Mouse (Mus musculus) WW6 (cell line): ENCODE results near the gene Drd2.
A peak's percentile ranks its signal among the peaks of the same experiment; 100 is the strongest.

Source experiments
- DNase-seq: peaks from one replicate; pipeline ENCODE4 v3.0.0-alpha.2; 2013; ENCODE audit warnings: low read depth, low spot score

Drd2 gene

GRCm38 (mm10) chr9:49340136-49341043 is at the start of gene Drd2:
Gene Drd2, plus strand, starts transcription at chr9:49340627.
- DNase-seq: peak; percentile 55

- no peak for DNase-seq
Observed at GRCm38 (mm10) chr9:49295101-49295500, 45.3 kb upstream of the Drd2 start.

- no peak for DNase-seq
Observed at GRCm38 (mm10) chr9:49307576-49307975, 32.9 kb upstream of the Drd2 start.

- no peak for DNase-seq
Observed at GRCm38 (mm10) chr9:49310821-49311220, 29.6 kb upstream of the Drd2 start.

GRCm38 (mm10) chr9:49318638-49319037 is 21.8 kb upstream of the Drd2 start:
- DNase-seq: no peak

GRCm38 (mm10) chr9:49341044-49341365 is 578 bp downstream of the Drd2 start:
- DNase-seq: peak; percentile 31

GRCm38 (mm10) chr9:49365763-49366162 is 25.3 kb downstream of the Drd2 start:
- DNase-seq: peak; percentile 49

GRCm38 (mm10) chr9:49373946-49374345 is 33.5 kb downstream of the Drd2 start:
- no peak for DNase-seq

GRCm38 (mm10) chr9:49379962-49380361 is 39.5 kb downstream of the Drd2 start:
- no peak for DNase-seq

- DNase-seq: no peak
Observed at GRCm38 (mm10) chr9:49384041-49384440, 43.6 kb downstream of the Drd2 start.

GRCm38 (mm10) chr9:49384855-49385254 is 44.4 kb downstream of the Drd2 start:
- DNase-seq: no peak

- DNase-seq: no peak
Observed at GRCm38 (mm10) chr9:49385301-49385700, 44.9 kb downstream of the Drd2 start.

GRCm38 (mm10) chr9:49386119-49386518 is 45.7 kb downstream of the Drd2 start:
- DNase-seq: no peak

- DNase-seq: no peak
Observed at GRCm38 (mm10) chr9:49392242-49392641, 51.8 kb downstream of the Drd2 start.

- DNase-seq: no peak
Observed at GRCm38 (mm10) chr9:49396006-49396405, 55.6 kb downstream of the Drd2 start.

GRCm38 (mm10) chr9:49403711-49404110 is 63.3 kb downstream of the Drd2 start:
- no peak for DNase-seq

- no peak for DNase-seq
Observed at GRCm38 (mm10) chr9:49407028-49407427, 66.6 kb downstream of the Drd2 start.

- no peak for DNase-seq
Observed at GRCm38 (mm10) chr9:49410621-49411020, 70.2 kb downstream of the Drd2 start.

GRCm38 (mm10) chr9:49423866-49424265 is 83.4 kb downstream of the Drd2 start:
- DNase-seq: no peak

- no peak for DNase-seq
Observed at GRCm38 (mm10) chr9:49425585-49425984, 85.2 kb downstream of the Drd2 start.

GRCm38 (mm10) chr9:49426921-49427320 is 86.5 kb downstream of the Drd2 start, which contains the start of gene Ankk1:
Gene Ankk1, minus strand, starts transcription at chr9:49427021.
- no peak for DNase-seq

- DNase-seq: no peak
Observed at GRCm38 (mm10) chr9:49427478-49427877, 87.1 kb downstream of the Drd2 start.

- DNase-seq: no peak
Observed at GRCm38 (mm10) chr9:49442621-49443020, 102.2 kb downstream of the Drd2 start.
